Mouse (Mus musculus) liver, embryonic 14.5 days (tissue): ENCODE measurements around the gene Eif6. TPM values are rescaled to one million over a fixed set of nuclear protein-coding genes. Genes with fewer than 3 reads are reported as not detected.

Experiments used
- ATAC-seq: fragments of 200-750 bp; cut with Nextera tagmentation; 2 replicates; pipeline ENCODE4 v1.8.0; 2017; ENCODE audit warnings: moderate number of reproducible peaks, mild to moderate bottlenecking, moderate library complexity; ENCODE audit not compliant: insufficient read depth
- DNase-seq, 3 experiments: peaks; one replicate each; pipeline ENCODE4 v3.0.0-alpha.2; 2012 to 2013; ENCODE audit warnings: low read depth in 3 of 3, low spot score in 3 of 3
- H3K27ac ChIP-seq: fragments of 300-500 bp; sonication (generic); 2 replicates; pipeline ENCODE4 v1.5.1; 2014; ENCODE audit warnings: moderate library complexity, mild to moderate bottlenecking, control low read depth, inconsistent platforms
- H3K27me3 ChIP-seq: fragments of 300-500 bp; sonication (generic); 2 replicates; pipeline ENCODE4 v1.6.1; 2014; ENCODE audit warnings: mild to moderate bottlenecking, low read length, moderate library complexity; ENCODE audit not compliant: control insufficient read depth, insufficient read depth
- H3K36me3 ChIP-seq: fragments of 300-500 bp; sonication (generic); replicated peaks from 2 replicates; pipeline ENCODE4 v1.6.1; 2014; ENCODE audit warnings: low read depth; ENCODE audit not compliant: control insufficient read depth, insufficient read depth
- H3K4me1 ChIP-seq, 2 experiments: fragments of 200-500 bp in 1 of 2; fragments of 300-500 bp in 1 of 2; sonication (generic) in 1 of 2; replicated peaks; 2 replicates each; pipeline ENCODE4 v1.6.1; 2012 to 2014; ENCODE audit warnings: antibody characterized with exemption in 1 of 2, inconsistent platforms in 1 of 2, low read length in 1 of 2; ENCODE audit not compliant: control insufficient read depth in 2 of 2, insufficient read depth in 2 of 2
- H3K4me2 ChIP-seq: fragments of 300-500 bp; sonication (generic); 2 replicates; pipeline ENCODE4 v1.6.1; 2014; ENCODE audit warnings: low read depth, mild to moderate bottlenecking, control low read depth, moderate library complexity
- H3K4me3 ChIP-seq, 2 experiments: fragments of 200-500 bp in 1 of 2; fragments of 300-500 bp in 1 of 2; sonication (generic) in 1 of 2; 2 replicates each; pipeline ENCODE4 v1.5.1; 2012 to 2014; ENCODE audit warnings: low read depth in 2 of 2, low read length in 2 of 2, mild to moderate bottlenecking in 2 of 2, control low read depth in 1 of 2, inconsistent platforms in 1 of 2, moderate library complexity in 1 of 2; ENCODE audit not compliant: insufficient read depth in 1 of 2
- H3K9ac ChIP-seq: fragments of 300-500 bp; sonication (generic); replicated peaks from 2 replicates; pipeline ENCODE4 v1.6.1; 2014; ENCODE audit warnings: mild to moderate bottlenecking, control low read depth, moderate library complexity
- H3K9me3 ChIP-seq: fragments of 300-500 bp; sonication (generic); 2 replicates; pipeline ENCODE4 v1.6.1; 2016; ENCODE audit warnings: low read length, mixed read lengths; ENCODE audit not compliant: control insufficient read depth
- CTCF ChIP-seq: IDR thresholded peaks from 2 replicates; pipeline ENCODE4 v1.5.1; 2016; ENCODE audit warnings: antibody characterized with exemption, low read depth, control low read depth
- EP300 ChIP-seq: IDR thresholded peaks from 2 replicates; pipeline ENCODE4 v1.6.1; 2016; ENCODE audit warnings: antibody characterized with exemption, low read depth
- WGBS: fragments of 180-500 bp; shearing (Covaris S2); extraction: QIAGEN DNeasy Blood & Tissue Kit; methylation state at CpG from one replicate; pipeline ENCODE4 v1.1.7; 2014; ENCODE audit not compliant: insufficient replicate concordance; 5-methylcytosine and 5-hydroxymethylcytosine counted together
- polyA plus RNA-seq, 2 experiments: library from polyadenylated mRNA; depleted of rRNA in 1 of 2; stranded (reverse) in 1 of 2; unstranded in 1 of 2; fragments of >200 nt; fragmentation: Nextera tagmentation in 1 of 2; extraction: Ambion mirVana in 1 of 2; gene quantifications; 2 replicates each; pipeline versions ENCODE4 v1.2.1 to v1.2.3; 2012 to 2014

Gene Eif6
- polyA plus RNA-seq, 2 experiments = 62.4 to 128 TPM

GRCm38 (mm10) chr2:155779506-155779905 is 47.2 kb downstream of the Eif6 start:
- no peak for TF ChIP-seq EP300
- TF ChIP-seq CTCF = no peak
- no peak for DNase-seq
- Histone ChIP-seq H3K4me1 (no peaks in the 10 kb centered on the region), H3K4me2 (no peak overlapping the region), H3K27me3 (peaks cover 30% of the 10 kb centered on the region), H3K9me3 (no peaks in the 10 kb centered on the region), H3K4me3 (no peak overlapping the region), H3K27ac (no peak overlapping the region), H3K36me3 (no peaks in the 10 kb centered on the region), H3K9ac (no peak overlapping the region)
- WGBS = 67% methylated on average over 3 of the region's 3 CpGs
- ATAC-seq = no peak

DNA sequence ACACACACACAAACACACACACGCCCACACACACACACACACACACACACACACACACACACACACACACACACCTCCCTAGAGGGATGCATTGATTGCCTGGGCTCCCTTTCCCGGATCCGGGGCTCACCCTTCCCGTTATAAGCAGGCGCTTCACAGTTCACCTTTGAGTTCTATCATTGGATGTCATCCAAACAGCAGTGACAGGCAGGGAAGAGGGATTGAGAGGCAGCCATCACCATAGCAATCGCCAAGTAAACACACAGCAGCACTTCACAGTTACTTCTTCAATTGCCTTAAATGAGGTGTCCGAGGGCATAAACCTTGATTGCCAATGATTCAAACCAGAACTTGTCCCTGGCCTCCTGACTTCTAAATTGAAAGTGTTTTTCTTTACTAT is 47.7 kb downstream of the Eif6 start:
- WGBS = 34% methylated on average over 7 of the region's 7 CpGs
- Histone ChIP-seq H3K27me3 (peaks cover 35% of the 10 kb centered on the region), H3K4me3 (no peak overlapping the region), H3K4me1 (no peaks in the 10 kb centered on the region), H3K36me3 (no peaks in the 10 kb centered on the region), H3K9me3 (no peaks in the 10 kb centered on the region), H3K4me2 (no peak overlapping the region), H3K9ac (no peak overlapping the region), H3K27ac (no peak overlapping the region)
- ATAC-seq (no peak), DNase-seq (no peak)
- no peak for TF ChIP-seq CTCF
- TF ChIP-seq EP300 = no peak

GRCm38 (mm10) chr2:155778004-155778403 is 48.7 kb downstream of the Eif6 start:
- Histone ChIP-seq H3K9ac (no peak overlapping the region), H3K27ac (no peak overlapping the region), H3K9me3 (no peaks in the 10 kb centered on the region), H3K4me1 (no peaks in the 10 kb centered on the region), H3K4me2 (no peak overlapping the region), H3K36me3 (no peaks in the 10 kb centered on the region), H3K27me3 (peaks cover 45% of the 10 kb centered on the region), H3K4me3 (no peak overlapping the region)
- no peak for ATAC-seq
- WGBS = 55% methylated on average over 6 of the region's 6 CpGs
- no peak for TF ChIP-seq EP300
- TF ChIP-seq CTCF = no peak
- no peak for DNase-seq

DNA sequence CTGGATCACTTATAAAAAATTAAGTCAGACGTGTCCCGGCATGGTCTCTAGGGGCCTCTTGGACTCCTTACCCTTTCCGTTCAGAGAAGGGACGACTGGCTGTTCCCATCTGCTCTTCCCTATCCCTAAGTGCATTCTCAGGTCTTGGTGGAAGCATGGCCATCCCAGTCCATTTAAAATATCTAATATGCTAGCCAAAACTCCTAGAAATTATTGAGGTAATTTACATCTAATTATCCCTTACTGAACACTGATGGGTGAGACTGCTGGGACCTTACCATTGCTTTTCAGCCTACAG is 49.1 kb downstream of the Eif6 start:
- DNase-seq (no peak), ATAC-seq (no peak)
- Histone ChIP-seq H3K27ac (no peak overlapping the region), H3K4me1 (no peaks in the 10 kb centered on the region), H3K36me3 (no peaks in the 10 kb centered on the region), H3K4me3 (no peak overlapping the region), H3K4me2 (no peak overlapping the region), H3K9ac (no peak overlapping the region), H3K9me3 (no peaks in the 10 kb centered on the region), H3K27me3 (peaks cover 48% of the 10 kb centered on the region)
- 65% methylated on average over 4 of the region's 4 CpGs for WGBS
- TF ChIP-seq EP300 (no peak), CTCF (no peak)

DNA sequence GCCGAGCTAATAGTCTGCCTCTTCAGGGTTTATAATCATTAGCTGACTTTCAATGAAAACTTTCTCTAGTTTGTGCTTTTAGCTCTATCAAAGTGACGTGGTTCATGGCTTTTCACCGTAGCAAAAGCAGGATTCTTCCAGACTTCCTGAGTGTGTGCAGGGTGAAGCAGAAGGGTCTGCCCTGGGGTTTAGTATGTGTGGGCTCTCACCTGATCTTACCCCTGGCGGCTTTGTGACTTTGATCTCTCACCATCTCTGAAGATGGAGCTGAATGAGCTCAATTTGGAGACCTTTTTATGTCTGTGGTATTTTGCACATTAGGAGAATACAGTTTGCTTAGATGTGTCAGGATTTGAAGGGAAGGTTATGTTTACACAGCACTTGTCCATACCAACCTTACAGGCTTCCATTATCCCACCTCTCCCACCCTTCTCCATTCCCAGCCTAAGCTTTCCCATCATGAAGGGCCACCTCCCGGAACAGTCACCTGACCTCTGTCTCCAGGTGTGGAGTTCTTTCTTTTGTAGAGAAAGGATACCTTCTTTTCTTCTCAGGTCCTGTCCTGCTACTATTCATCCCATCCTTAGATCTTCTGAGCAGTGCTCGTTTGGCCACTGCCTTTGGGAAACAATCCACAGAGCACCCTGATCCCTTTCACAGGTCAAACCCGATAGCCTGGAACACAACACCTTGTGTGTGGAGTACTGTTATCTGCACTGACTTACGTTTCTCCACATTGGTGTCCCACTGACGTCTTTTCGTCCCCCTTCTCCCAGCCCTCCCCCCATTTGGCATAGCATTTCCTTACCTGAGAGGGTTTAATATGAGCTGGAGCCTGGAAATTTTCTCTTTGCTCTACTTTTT is 49.7 kb downstream of the Eif6 start:
- no peak overlapping the region for H3K4me3 ChIP-seq
- H3K27ac ChIP-seq = no peak overlapping the region
- ATAC-seq = no peak
- H3K4me2 ChIP-seq = no peak overlapping the region
- no peaks in the 10 kb centered on the region for H3K36me3 ChIP-seq
- peaks cover 53% of the 10 kb centered on the region for H3K27me3 ChIP-seq
- DNase-seq = no peak
- no peaks in the 10 kb centered on the region for H3K9me3 ChIP-seq
- WGBS = 46% methylated on average over 10 of the region's 10 CpGs
- H3K9ac ChIP-seq = no peak overlapping the region
- H3K4me1 ChIP-seq = no peaks in the 10 kb centered on the region
- TF ChIP-seq CTCF (no peak), EP300 (no peak)
